Mouse (Mus musculus) forebrain, embryonic 10.5 days (tissue): ENCODE measurements around the gene Kcnd1. TPM values are rescaled to one million over a fixed set of nuclear protein-coding genes. Genes with fewer than 3 reads are reported as not detected.
A peak's percentile ranks its signal among the peaks of the same experiment; 100 is the strongest.

Experiments
- DNase-seq: peaks from one replicate; pipeline ENCODE4 v3.0.0-alpha.2; 2017; ENCODE audit warnings: low spot score; ENCODE audit errors: extremely low spot score
- H3K27ac ChIP-seq: fragments of 300-500 bp; sonication (generic); 2 replicates; pipeline ENCODE4 v1.5.1; 2016; ENCODE audit warnings: mild to moderate bottlenecking
- H3K27me3 ChIP-seq: fragments of 300-500 bp; sonication (generic); 2 replicates; pipeline ENCODE4 v1.6.1; 2016; ENCODE audit warnings: mild to moderate bottlenecking; ENCODE audit not compliant: poor library complexity, severe bottlenecking
- H3K36me3 ChIP-seq: fragments of 300-500 bp; sonication (generic); replicated peaks from 2 replicates; pipeline ENCODE4 v1.6.1; 2016; ENCODE audit warnings: mild to moderate bottlenecking, moderate library complexity
- H3K4me1 ChIP-seq: fragments of 300-500 bp; sonication (generic); 2 replicates; pipeline ENCODE4 v1.6.1; 2016
- H3K4me3 ChIP-seq: fragments of 300-500 bp; sonication (generic); 2 replicates; pipeline ENCODE4 v1.5.1; 2016; ENCODE audit warnings: mild to moderate bottlenecking, moderate library complexity
- H3K9me3 ChIP-seq: fragments of 300-500 bp; sonication (generic); 2 replicates; pipeline ENCODE4 v1.6.1; 2016; ENCODE audit warnings: mild to moderate bottlenecking, moderate library complexity
- WGBS: fragments of 180-500 bp; shearing (Covaris S2); methylation state at CpG from one replicate; pipeline ENCODE4 v1.1.7; 2016; 5-methylcytosine and 5-hydroxymethylcytosine counted together
- polyA plus RNA-seq: library from polyadenylated mRNA; unstranded; fragments of >200 nt; fragmentation: Nextera tagmentation; extraction: Ambion mirVana; gene quantifications from 2 replicates; pipeline ENCODE4 v1.2.1, GENCODE M21; 2016

The Kcnd1 gene
- 0.87 and 1.0 TPM in 2 replicates for polyA plus RNA-seq

DNA sequence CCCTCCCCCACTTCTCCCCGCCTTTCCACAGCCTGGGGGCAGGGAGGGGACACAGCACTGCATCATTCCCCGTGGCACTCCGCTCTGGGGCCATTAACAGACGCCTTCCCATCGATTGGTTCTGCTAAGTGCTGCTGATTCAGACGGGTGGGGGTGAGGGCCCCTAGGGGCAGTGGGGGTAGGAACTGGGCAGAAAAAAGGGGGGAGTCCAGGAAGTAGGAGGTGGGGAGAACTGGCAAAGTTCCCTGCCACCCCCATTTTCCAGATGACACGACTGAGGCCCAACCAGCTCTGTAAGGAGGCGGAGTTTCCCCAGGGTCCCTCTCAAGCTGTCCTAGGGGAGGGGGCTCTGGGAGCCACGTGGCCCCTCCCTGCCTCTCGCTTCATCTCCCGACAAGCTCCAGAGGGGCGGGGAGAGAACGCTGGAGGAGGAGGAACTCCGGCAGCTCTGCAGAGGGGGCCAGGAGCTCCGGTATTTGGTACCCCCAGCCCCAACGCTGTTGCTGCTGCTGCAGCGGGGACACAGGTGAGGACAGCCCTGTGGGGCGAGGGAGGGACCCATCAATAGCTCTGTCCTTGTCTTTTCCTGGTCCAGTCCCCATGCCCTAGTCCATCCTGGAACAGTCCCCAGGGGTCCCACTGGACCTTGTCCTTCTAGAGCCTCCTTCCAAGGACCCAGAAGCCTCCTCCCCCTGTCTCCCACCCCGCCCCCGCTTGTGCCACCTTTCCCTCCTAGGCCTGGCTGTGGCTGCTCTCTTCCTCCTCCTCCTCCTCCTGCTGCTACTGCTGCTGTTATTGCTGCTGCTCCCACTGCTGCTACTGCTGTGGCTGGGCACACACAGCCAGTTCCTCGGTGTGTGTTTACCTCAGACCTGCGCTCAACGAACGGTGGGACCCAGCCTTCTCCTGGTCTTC is at the start of gene Kcnd1:
Kcnd1 (plus strand) TSS at position 425 of the 915 bp plus-strand sequence.
- Histone ChIP-seq H3K4me3 (peak within 1 kb of the TSS; percentile 49), H3K27me3 (no peaks in the 10 kb centered on the region), H3K4me1 (peaks cover 14% of the 10 kb centered on the region), H3K9me3 (peaks cover 4% of the 10 kb centered on the region; the same call in 1 of the 2 replicates), H3K36me3 (peaks cover 27% of the 10 kb centered on the region), H3K27ac (peak within 1 kb of the TSS; percentile 35; the same call in 1 of the 2 replicates)
- WGBS, result 25% methylated on average over 24 of the region's 24 CpGs
- DNase-seq, result no peak

- no peak for DNase-seq
- Histone ChIP-seq H3K27me3 (no peaks in the 10 kb centered on the region), H3K4me3 (no peak overlapping the region), H3K36me3 (peaks cover 64% of the 10 kb centered on the region), H3K4me1 (no peaks in the 10 kb centered on the region), H3K27ac (no peak overlapping the region), H3K9me3 (no peaks in the 10 kb centered on the region)
- 55% methylated on average over 2 of the region's 2 CpGs for WGBS
Measured at GRCm38 (mm10) chrX:7772766-7773165, 49.3 kb upstream of the Kcnd1 start.

- Histone ChIP-seq H3K9me3 (no peaks in the 10 kb centered on the region), H3K27ac (no peak overlapping the region), H3K36me3 (peaks cover 36% of the 10 kb centered on the region), H3K27me3 (no peaks in the 10 kb centered on the region), H3K4me3 (no peak overlapping the region), H3K4me1 (no peaks in the 10 kb centered on the region)
- DNase-seq, result no peak
- 74% methylated on average over 9 of the region's 9 CpGs for WGBS
Measured at GRCm38 (mm10) chrX:7775501-7776205, 46.4 kb upstream of the Kcnd1 start.

- no peaks in the 10 kb centered on the region for H3K27me3 ChIP-seq
- H3K9me3 ChIP-seq, result no peaks in the 10 kb centered on the region
- no peak overlapping the region for H3K4me3 ChIP-seq
- DNase-seq, result peak; percentile 36
- H3K4me1 ChIP-seq, result no peaks in the 10 kb centered on the region
- H3K27ac ChIP-seq, result no peak overlapping the region
- H3K36me3 ChIP-seq, result peaks cover 28% of the 10 kb centered on the region
- 50% methylated on average over 8 of the region's 8 CpGs for WGBS
Measured at GRCm38 (mm10) chrX:7776329-7777082, 45.6 kb upstream of the Kcnd1 start.

DNA sequence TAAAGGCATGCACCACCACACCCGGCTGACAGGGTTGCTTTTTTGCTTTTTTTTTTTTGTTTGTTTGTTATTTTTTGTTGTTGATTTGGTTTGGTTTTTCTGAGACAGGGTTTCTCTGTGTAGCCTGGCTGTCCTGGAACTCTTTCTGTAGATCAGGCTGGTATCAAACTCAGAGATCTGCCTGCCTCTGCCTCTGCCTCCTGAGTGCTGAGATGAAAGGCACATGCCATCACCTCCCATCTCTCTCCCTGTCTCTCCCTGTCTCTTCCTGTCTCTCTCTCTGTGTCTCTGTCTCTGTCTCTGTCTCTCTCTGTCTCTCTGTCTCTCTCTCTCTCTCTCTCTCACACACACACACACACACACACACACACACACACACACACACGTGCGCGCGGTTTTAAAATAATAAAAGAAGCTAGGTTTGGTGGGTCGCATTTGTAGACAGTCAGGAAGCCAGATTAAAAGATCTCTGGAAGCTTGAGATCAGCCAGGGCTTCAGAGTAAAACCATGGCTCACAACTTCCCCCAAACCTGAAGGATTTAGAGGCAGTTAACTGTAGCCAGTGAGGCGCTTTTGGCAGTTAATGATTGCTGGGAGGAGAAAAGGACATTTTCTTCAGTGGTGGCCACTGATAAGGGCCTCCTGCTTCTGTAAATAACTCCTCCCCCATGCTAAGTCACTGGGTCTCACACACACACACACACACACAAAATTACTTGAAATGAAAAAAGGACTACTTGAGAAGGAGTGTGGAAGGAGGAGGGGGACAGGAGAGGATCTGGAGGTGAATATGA is 43.4 kb upstream of the Kcnd1 start:
- WGBS, result 78% methylated on average over 7 of the region's 7 CpGs
- H3K27ac ChIP-seq, result no peak overlapping the region
- no peak for DNase-seq
- H3K9me3 ChIP-seq, result no peaks in the 10 kb centered on the region
- H3K36me3 ChIP-seq, result peaks cover 8% of the 10 kb centered on the region
- no peaks in the 10 kb centered on the region for H3K27me3 ChIP-seq
- no peak overlapping the region for H3K4me3 ChIP-seq
- H3K4me1 ChIP-seq, result no peaks in the 10 kb centered on the region

- WGBS, result 12% methylated on average over 3 of the region's 3 CpGs
- H3K36me3 ChIP-seq, result 0 out of 2 replicates have a peak, but pooled peaks cover 2% of the 10 kb centered on the region
Measured at GRCm38 (mm10) chrX:7779294-7779693, 42.8 kb upstream of the Kcnd1 start.

DNA sequence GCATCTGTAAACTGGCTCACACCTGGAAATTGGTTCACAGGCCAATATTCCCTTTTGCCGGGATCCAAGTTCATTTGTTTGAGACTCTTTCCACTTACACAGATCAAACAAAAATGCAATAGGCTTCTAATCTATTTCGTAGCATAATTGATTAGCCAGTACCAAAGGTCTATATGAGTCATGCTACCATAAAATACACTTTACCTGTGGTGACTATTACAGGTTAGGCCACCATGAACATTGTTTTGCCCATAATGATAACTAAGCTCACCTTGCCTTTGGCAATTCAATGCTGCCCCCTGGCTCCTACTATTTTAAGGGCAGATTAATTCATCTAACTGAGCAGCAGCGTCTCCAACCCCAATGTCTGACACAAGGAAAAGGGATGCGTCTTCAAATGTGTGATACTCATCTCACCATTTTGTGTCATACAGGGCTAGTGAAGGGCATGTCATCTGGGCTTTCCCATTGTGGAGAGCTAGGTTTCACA is 39.4 kb upstream of the Kcnd1 start:
- 76% methylated on average over 4 of the region's 4 CpGs for WGBS
- no peak overlapping the region for H3K27ac ChIP-seq
- no peaks in the 10 kb centered on the region for H3K4me1 ChIP-seq
- H3K4me3 ChIP-seq, result no peak overlapping the region
- no peaks in the 10 kb centered on the region for H3K27me3 ChIP-seq
- no peaks in the 10 kb centered on the region for H3K9me3 ChIP-seq
- no peak for DNase-seq
- H3K36me3 ChIP-seq, result no peaks in the 10 kb centered on the region

More at GRCm38 (mm10) chrX:7779294-7779693, 42.8 kb upstream of the Kcnd1 start:
- no peak for DNase-seq
- Histone ChIP-seq H3K9me3 (no peaks in the 10 kb centered on the region), H3K4me3 (no peak overlapping the region), H3K27me3 (no peaks in the 10 kb centered on the region), H3K4me1 (no peaks in the 10 kb centered on the region), H3K27ac (no peak overlapping the region)

DNA sequence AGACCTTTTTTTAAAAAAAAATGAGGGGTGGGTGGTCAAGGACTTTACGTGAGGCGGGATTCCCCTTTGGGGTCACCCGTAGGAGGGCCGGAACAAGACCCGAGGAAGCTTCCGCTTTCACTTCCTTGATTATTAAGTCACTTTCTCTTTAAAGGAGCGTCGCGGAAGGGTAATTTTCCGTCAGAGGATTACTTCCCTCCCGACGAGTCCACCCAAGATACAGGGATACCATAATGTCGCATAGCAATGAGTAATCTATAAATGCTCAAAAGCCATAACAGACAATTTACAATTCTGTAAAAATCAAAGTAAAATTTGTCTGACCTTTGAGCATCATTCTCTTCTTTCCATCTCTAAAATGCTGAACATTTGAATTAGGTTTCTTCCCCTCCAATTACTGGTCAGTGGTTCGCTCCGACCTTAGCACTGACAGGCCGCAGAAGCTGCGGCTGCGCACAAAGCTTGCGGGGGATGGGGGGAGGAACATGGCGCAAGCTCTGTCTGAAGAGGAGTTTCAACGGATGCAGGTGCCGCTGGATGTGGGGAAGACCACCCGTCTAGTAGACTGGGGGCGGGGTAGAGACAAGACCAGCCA is 32.5 kb upstream of the Kcnd1 start, which contains the start of gene Gripap1:
Gripap1 (plus strand) TSS at position 224 of the 595 bp plus-strand sequence.
- peak within 1 kb of the TSS; percentile 84 for H3K27ac ChIP-seq
- H3K4me3 ChIP-seq, result peak within 1 kb of the TSS; percentile 60
- H3K36me3 ChIP-seq, result peaks cover 5% of the 10 kb centered on the region
- H3K4me1 ChIP-seq, result peaks cover 7% of the 10 kb centered on the region
- no peaks in the 10 kb centered on the region for H3K27me3 ChIP-seq
- no peaks in the 10 kb centered on the region for H3K9me3 ChIP-seq
- peak; percentile 47 for DNase-seq
- WGBS, result 12% methylated on average over 24 of the region's 24 CpGs

GRCm38 (mm10) chrX:7790309-7790708 is 31.8 kb upstream of the Kcnd1 start:
- WGBS, result 25% methylated on average over 5 of the region's 5 CpGs
- DNase-seq, result no peak
- no peaks in the 10 kb centered on the region for H3K9me3 ChIP-seq
- H3K4me1 ChIP-seq, result peaks cover 7% of the 10 kb centered on the region
- H3K27me3 ChIP-seq, result no peaks in the 10 kb centered on the region
- peak overlapping the region; percentile 60 for H3K4me3 ChIP-seq
- H3K27ac ChIP-seq, result peak overlapping the region; percentile 84
- peaks cover 11% of the 10 kb centered on the region for H3K36me3 ChIP-seq

DNA sequence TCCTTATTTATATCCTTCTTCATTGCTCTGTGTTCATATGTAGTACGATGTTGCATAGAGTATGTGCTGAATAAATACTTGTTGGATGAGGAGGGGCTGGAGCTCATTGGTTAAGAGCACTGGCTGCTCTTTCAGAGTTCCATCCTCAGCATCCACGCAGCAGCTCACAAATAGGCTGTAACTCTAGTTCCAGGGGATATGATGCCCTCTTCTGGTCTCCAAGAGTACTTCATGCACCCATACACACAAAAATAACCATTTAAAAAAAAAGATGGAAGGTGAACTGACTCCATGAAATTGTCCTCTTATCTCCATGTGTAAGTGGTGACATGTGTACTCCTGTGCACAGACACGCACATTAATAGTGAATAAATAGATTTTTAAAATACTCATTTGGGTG is 28.7 kb upstream of the Kcnd1 start:
- DNase-seq, result no peak
- peaks cover 11% of the 10 kb centered on the region for H3K36me3 ChIP-seq
- WGBS, result 50% methylated on average over 3 of the region's 3 CpGs
- peaks cover 7% of the 10 kb centered on the region for H3K4me1 ChIP-seq
- no peak overlapping the region for H3K4me3 ChIP-seq
- H3K9me3 ChIP-seq, result no peaks in the 10 kb centered on the region
- no peaks in the 10 kb centered on the region for H3K27me3 ChIP-seq
- H3K27ac ChIP-seq, result no peak overlapping the region

GRCm38 (mm10) chrX:7795016-7795415 is 27.1 kb upstream of the Kcnd1 start:
- H3K27me3 ChIP-seq, result no peaks in the 10 kb centered on the region
- H3K4me1 ChIP-seq, result peaks cover 7% of the 10 kb centered on the region
- H3K36me3 ChIP-seq, result peaks cover 21% of the 10 kb centered on the region
- no peak overlapping the region for H3K27ac ChIP-seq
- no peaks in the 10 kb centered on the region for H3K9me3 ChIP-seq
- WGBS, result 41% methylated on average over 7 of the region's 7 CpGs
- peak; percentile 21 for DNase-seq
- H3K4me3 ChIP-seq, result no peak overlapping the region
